Mouse (Mus musculus): Measurements from ENCODE around the gene Vmn1r87. TPM values are rescaled to one million over a fixed set of nuclear protein-coding genes. Genes with fewer than 3 reads are reported as not detected.

Gene Vmn1r87
- total RNA-seq (2015; ENCODE audit: low replicate concordance) (not detected in 2 replicates), total RNA-seq (2017; ENCODE audit: low replicate concordance) (not detected in 2 replicates)

DNA sequence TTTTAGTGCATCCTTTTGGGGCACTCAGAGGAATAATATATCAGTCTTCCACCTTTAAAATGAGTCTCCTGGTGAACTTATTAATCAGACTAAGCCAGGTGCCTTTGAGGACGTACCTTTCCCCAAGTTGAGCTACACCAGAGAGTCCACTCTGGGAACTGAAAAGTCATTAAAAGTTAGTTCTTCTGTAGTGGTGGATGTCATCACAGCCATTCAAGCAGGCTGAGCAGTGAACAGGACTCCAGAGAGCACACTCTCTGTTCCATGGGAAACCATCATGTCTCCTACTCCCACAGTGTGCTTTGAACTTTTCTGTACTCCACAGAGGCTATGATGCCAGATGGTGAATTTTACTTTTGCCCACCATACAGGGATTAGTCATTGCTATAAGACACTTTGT lies at the start of gene Vmn1r87:
Vmn1r87 (minus strand) TSS at position 101 of the 400 bp plus-strand sequence.
- ATAC-seq (replicated peaks; ENCODE audit: low FRiP score, poor library complexity, severe bottlenecking), result no peak

DNA sequence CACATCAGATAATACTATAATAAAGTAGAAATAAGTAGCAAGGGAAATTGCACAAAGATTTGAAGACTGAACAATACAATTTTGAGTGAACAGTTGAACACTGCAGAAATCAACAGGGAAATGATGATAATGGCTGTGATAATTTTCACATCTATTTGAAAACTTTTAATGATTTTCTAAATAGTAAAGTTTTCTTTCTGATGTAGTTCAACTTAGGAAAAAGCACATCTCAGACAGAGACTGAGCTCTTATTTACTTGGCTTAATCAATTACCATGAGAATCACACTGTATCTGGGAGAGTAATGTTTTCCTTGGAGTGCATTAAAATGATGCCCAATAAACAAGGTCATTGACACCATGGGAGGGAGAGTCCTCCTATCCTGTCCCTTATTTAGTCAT lies 19.3 kb upstream of the Vmn1r87 start, which contains the start of gene Vmn1r88:
Vmn1r88 (plus strand) TSS at position 301 of the 400 bp plus-strand sequence.
- no peak for ATAC-seq (replicated peaks; ENCODE audit: low FRiP score, poor library complexity, severe bottlenecking)

DNA sequence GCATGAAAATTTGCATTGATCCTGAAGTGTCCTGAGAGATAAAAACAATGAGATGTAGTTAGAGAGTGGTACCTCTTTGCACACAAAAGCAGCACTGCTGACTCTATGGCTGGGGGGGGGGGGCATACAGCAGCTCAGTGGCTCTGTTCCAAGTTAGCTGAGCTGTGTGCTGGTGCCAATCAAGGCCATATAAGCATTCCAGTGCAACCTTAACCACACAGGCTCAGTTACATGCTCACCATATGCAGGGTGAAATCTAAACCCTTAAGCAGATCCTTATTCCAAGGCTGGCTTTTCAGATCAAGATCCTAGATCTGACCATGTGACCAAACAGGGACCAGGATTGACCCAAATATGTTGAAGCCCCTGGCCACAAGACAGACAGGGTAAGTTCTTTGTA lies 2.6 kb downstream of the Vmn1r87 start:
- ATAC-seq (replicated peaks; ENCODE audit: low FRiP score, poor library complexity, severe bottlenecking), result no peak

DNA sequence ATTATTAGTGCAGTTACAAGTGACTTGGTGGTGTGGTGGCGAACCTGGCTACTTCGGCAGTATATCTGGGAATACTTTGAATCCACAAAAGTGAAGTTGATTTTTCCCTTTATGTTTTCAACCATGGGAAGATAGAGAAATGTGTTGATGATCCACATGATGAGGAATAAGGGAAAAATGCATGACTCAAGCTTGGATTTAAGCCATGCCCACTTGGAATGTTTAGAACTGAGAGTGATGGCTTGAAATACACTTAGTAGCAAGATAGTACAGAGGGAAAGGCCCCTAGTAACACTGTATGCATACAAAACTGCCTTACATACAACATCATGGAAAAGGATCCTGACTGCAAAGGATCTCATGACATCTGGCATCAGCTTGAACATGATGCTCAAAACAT lies 8.1 kb downstream of the Vmn1r87 start:
- no peak for ATAC-seq (replicated peaks; ENCODE audit: low FRiP score, poor library complexity, severe bottlenecking)

DNA sequence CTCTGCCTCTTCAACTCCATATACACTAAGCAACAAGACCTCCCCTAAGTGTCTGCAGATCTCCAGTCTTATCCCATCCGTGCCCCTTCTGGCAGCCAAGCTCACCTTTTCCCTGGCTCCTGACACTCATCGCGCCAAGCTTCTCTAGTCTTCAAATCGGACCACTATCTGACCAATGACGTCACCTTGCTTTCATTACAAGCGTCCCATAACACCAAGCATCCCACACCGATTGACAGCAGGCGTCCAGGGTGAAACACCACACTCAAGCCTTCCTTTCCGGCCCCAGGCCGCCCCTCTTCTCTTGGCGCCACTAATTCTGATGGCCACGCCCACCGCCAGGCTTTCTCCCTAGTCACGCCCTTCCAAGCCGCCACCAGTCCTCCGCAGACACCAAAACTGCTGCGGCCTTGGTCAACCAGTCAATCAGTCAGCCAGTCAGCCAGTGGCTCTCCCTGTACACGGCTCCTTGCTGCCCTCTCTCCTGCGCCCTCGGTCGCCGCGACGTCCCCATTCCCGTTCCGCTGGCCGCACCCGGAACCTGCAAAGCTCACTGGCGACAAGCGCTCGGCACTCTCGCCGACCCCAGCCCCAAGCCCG lies 16.3 kb downstream of the Vmn1r87 start:
- peak; percentile 99 for ATAC-seq (replicated peaks; ENCODE audit: low FRiP score, poor library complexity, severe bottlenecking)

DNA sequence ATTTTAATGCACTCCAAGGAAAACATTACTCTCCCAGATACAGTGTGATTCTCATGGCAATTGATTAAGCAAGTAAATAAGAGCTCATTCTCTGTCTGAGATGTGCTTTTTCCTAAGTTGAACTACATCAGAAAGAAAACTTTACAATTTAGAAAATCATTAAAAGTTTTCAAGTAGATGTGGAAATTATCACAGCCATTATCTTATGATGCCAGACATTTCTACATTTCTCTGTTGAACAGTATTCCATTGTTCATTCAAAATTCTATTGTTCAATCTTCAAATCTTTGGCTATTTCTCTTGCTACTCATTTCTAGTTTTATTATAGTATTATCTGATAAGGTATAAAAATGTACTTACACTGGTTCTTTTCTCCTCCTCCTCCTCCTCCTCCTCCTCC lies 20.1 kb downstream of the Vmn1r87 start, which contains the start of gene Vmn1r86:
Vmn1r86 (minus strand) TSS at position 101 of the 400 bp plus-strand sequence.
- ATAC-seq (replicated peaks; ENCODE audit: low FRiP score, poor library complexity, severe bottlenecking), result no peak

DNA sequence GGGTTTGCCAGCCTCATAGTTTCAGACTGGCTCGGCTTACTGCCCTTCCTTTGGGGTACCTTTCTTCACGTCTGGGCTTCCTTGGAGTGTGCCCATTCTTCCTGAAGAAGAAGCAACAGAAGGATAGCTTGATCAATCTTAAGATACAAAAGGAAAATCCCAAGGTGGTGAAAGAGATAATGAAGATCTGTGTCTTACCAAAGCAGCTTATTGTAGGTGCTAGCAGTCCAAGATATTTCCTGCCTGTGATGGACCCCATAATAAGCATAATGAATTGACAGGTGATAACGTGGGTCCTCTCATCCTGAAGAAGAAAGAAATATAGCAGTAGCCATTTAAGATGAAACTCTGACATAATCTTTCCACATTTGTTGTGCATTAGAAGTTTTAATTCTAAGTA lies 44.9 kb downstream of the Vmn1r87 start, which contains the start of gene Vmn1r85:
Vmn1r85 (minus strand) TSS at position 101 of the 400 bp plus-strand sequence.
- ATAC-seq (replicated peaks; ENCODE audit: low FRiP score, poor library complexity, severe bottlenecking), result no peak

Other genes with a start within 250 kb of the Vmn1r87 start
- 0.72 and 10.5 TPM in 2 replicates for gene Zscan22, start 242.3 kb downstream of the Vmn1r87 start, total RNA-seq (2015; ENCODE audit: low replicate concordance)
- gene Zscan22, start 242.3 kb downstream of the Vmn1r87 start, total RNA-seq (2017; ENCODE audit: low replicate concordance), result 1.4 TPM in 1 of 2 replicates, not detected in the other
- gene Rps5, start 217.9 kb downstream of the Vmn1r87 start, total RNA-seq (2015; ENCODE audit: low replicate concordance), result 579 and 738 TPM in 2 replicates
- gene Rps5, start 217.9 kb downstream of the Vmn1r87 start, total RNA-seq (2017; ENCODE audit: low replicate concordance), result 178 and 253 TPM in 2 replicates
- gene Rnf225, start 212.7 kb downstream of the Vmn1r87 start, total RNA-seq (2015; ENCODE audit: low replicate concordance), result 0.42 TPM in 1 of 2 replicates, not detected in the other
- gene Rnf225, start 212.7 kb downstream of the Vmn1r87 start, total RNA-seq (2017; ENCODE audit: low replicate concordance), result 0.51 TPM in 1 of 2 replicates, not detected in the other
- gene Zfp324, start 174.3 kb downstream of the Vmn1r87 start, total RNA-seq (2015; ENCODE audit: low replicate concordance), result 0.42 and 0.72 TPM in 2 replicates
- gene Zfp324, start 174.3 kb downstream of the Vmn1r87 start, total RNA-seq (2017; ENCODE audit: low replicate concordance), result 1.4 and 1.7 TPM in 2 replicates
- gene Zfp446, start 162.3 kb downstream of the Vmn1r87 start, total RNA-seq (2015; ENCODE audit: low replicate concordance), result 0.72 and 5.9 TPM in 2 replicates
- gene Zfp446, start 162.3 kb downstream of the Vmn1r87 start, total RNA-seq (2017; ENCODE audit: low replicate concordance), result 0.39 and 0.68 TPM in 2 replicates
- gene Slc27a5, start 142.0 kb downstream of the Vmn1r87 start, total RNA-seq (2015; ENCODE audit: low replicate concordance), result not detected in 2 replicates
- gene Slc27a5, start 142.0 kb downstream of the Vmn1r87 start, total RNA-seq (2017; ENCODE audit: low replicate concordance), result not detected in 2 replicates
- gene Trim28, start 141.0 kb downstream of the Vmn1r87 start, total RNA-seq (2015; ENCODE audit: low replicate concordance), result 194 and 220 TPM in 2 replicates
- 137 and 141 TPM in 2 replicates for gene Trim28, start 141.0 kb downstream of the Vmn1r87 start, total RNA-seq (2017; ENCODE audit: low replicate concordance)
- 4.0 and 10.1 TPM in 2 replicates for gene Zbtb45, start 130.1 kb downstream of the Vmn1r87 start, total RNA-seq (2015; ENCODE audit: low replicate concordance)
- 6.7 and 7.6 TPM in 2 replicates for gene Zbtb45, start 130.1 kb downstream of the Vmn1r87 start, total RNA-seq (2017; ENCODE audit: low replicate concordance)
- gene Chmp2a, start 105.3 kb downstream of the Vmn1r87 start, total RNA-seq (2015; ENCODE audit: low replicate concordance), result 116 and 138 TPM in 2 replicates
- gene Chmp2a, start 105.3 kb downstream of the Vmn1r87 start, total RNA-seq (2017; ENCODE audit: low replicate concordance), result 125 and 153 TPM in 2 replicates
- 70.0 and 96.9 TPM in 2 replicates for gene Ube2m, start 101.9 kb downstream of the Vmn1r87 start, total RNA-seq (2015; ENCODE audit: low replicate concordance)
- gene Ube2m, start 101.9 kb downstream of the Vmn1r87 start, total RNA-seq (2017; ENCODE audit: low replicate concordance), result 61.0 and 94.6 TPM in 2 replicates
- not detected in 2 replicates for gene Mzf1, start 85.4 kb downstream of the Vmn1r87 start, total RNA-seq (2015; ENCODE audit: low replicate concordance)
- gene Mzf1, start 85.4 kb downstream of the Vmn1r87 start, total RNA-seq (2017; ENCODE audit: low replicate concordance), result not detected in 2 replicates
- not detected in 2 replicates for gene Vmn1r85, start 45.0 kb downstream of the Vmn1r87 start, total RNA-seq (2015; ENCODE audit: low replicate concordance)
- gene Vmn1r85, start 45.0 kb downstream of the Vmn1r87 start, total RNA-seq (2017; ENCODE audit: low replicate concordance), result not detected in 2 replicates
- not detected in 2 replicates for gene Vmn1r86, start 20.2 kb downstream of the Vmn1r87 start, total RNA-seq (2015; ENCODE audit: low replicate concordance)
- not detected in 2 replicates for gene Vmn1r86, start 20.2 kb downstream of the Vmn1r87 start, total RNA-seq (2017; ENCODE audit: low replicate concordance)
- not detected in 2 replicates for gene Vmn1r88, start 19.4 kb upstream of the Vmn1r87 start, total RNA-seq (2015; ENCODE audit: low replicate concordance)
- gene Vmn1r88, start 19.4 kb upstream of the Vmn1r87 start, total RNA-seq (2017; ENCODE audit: low replicate concordance), result not detected in 2 replicates
- gene Vmn1r89, start 72.9 kb upstream of the Vmn1r87 start, total RNA-seq (2015; ENCODE audit: low replicate concordance), result not detected in 2 replicates
- not detected in 2 replicates for gene Vmn1r89, start 72.9 kb upstream of the Vmn1r87 start, total RNA-seq (2017; ENCODE audit: low replicate concordance)
- 174 and 196 TPM in 2 replicates for gene Lig1, start 137.1 kb upstream of the Vmn1r87 start, total RNA-seq (2015; ENCODE audit: low replicate concordance)
- gene Lig1, start 137.1 kb upstream of the Vmn1r87 start, total RNA-seq (2017; ENCODE audit: low replicate concordance), result 133 and 162 TPM in 2 replicates
- gene Zswim9, start 138.6 kb upstream of the Vmn1r87 start, total RNA-seq (2015; ENCODE audit: low replicate concordance), result 5.9 and 8.6 TPM in 2 replicates
- 5.1 and 7.1 TPM in 2 replicates for gene Zswim9, start 138.6 kb upstream of the Vmn1r87 start, total RNA-seq (2017; ENCODE audit: low replicate concordance)
- gene Pla2g4c, start 184.5 kb upstream of the Vmn1r87 start, total RNA-seq (2015; ENCODE audit: low replicate concordance), result 6.7 and 14.8 TPM in 2 replicates
- gene Pla2g4c, start 184.5 kb upstream of the Vmn1r87 start, total RNA-seq (2017; ENCODE audit: low replicate concordance), result 6.1 and 8.9 TPM in 2 replicates

Data from erythroid progenitor cell, adult 5-6 weeks (primary cell).